Mouse (Mus musculus): ENCODE data around the gene Unc13d. TPM values are rescaled to one million over a fixed set of nuclear protein-coding genes. Genes with fewer than 3 reads are reported as not detected.

The Unc13d gene
- total RNA-seq (2023): 10 to 100 TPM; 47.4 to 55.6 TPM

DNA sequence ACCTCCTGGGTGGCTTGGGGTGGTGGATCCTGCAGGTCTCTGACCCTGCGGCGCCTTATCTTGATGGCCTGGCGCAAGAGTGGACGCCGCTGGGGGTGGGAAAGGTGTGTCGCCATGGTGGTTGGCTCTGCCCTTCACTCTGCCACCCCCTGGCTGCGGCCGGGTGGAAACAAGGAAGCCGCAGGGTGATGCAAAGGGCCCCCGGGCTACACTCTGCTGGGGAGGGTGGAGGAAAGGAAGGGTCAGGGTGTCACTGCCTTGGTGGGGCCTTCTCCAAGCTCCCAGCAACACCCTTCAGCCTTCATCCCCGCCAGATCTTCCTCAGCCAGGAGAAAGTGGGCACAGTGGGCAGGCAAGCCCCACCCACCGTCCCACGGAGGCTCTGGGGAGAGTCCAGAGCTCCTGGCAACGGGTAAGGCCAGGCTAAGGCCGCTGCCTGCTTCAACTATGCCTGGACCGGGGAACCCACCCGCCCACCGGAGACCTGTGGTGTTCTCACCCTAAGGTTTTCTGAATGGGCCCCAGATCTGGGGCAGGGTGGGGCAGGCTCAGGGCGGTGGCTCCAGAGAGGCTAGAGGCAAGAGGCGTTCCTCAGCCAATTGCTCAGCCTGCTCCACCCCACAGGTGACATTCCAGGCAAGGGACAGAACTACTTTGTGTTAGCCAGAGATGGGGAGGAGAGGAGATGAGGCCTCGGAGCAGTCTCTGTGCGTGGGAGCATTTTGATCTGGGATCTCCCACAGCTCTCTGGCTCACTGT, at the start of gene Unc13d:
Gene Unc13d, minus strand, starts transcription at position 516 of the 759 bp plus-strand sequence.

GRCm38 (mm10) chr11:116086258-116087193, 8.8 kb upstream of the Unc13d start, which contains the start of gene Wbp2:
Wbp2 (minus strand) TSS chr11:116086995.

DNA sequence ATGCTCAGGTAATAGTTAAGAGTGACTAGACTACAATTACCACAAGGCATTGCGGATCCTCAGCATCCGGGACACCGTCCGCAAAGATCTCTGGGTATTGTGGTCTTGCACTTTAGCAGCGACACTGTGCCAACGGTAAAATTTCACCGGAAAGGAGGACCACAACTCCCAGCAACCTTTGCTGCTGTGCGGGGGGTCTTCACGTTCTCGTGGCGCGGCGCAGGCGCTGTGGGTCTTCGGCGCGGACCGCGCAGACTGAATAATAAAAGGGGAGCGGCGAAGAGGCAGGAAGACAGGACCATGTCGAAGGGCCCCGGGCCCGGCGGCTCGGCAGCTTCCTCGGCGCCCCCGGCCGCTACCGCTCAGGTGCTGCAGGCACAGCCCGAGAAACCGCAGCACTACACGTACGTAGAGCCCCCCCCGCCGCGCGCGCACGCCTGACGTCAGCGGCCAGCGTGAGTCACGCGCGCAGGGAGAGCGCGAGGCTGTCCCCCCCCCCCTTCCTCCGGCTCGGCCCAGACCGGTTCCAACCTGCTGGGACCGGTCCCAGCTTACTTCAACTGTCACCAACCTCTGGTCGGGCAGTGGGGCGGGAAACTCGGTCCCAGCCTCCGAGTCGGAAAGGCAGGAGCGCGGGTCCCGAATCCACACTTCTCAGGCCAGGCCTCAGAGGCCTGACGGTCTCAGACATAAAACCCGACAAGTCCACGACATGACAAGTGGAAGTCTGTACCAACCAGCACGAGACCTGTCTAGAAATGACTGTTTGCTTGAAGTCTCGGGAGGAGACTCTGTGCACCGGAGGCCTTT, 47.5 kb downstream of the Unc13d start, which contains the start of gene Unk:
Gene Unk, plus strand, starts transcription at position 235 of the 810 bp plus-strand sequence.

GRCm38 (mm10) chr11:116027756-116028155, 50.0 kb downstream of the Unc13d start, which contains the start of gene H3f3b:
H3f3b (minus strand) TSS chr11:116027962.

DNA sequence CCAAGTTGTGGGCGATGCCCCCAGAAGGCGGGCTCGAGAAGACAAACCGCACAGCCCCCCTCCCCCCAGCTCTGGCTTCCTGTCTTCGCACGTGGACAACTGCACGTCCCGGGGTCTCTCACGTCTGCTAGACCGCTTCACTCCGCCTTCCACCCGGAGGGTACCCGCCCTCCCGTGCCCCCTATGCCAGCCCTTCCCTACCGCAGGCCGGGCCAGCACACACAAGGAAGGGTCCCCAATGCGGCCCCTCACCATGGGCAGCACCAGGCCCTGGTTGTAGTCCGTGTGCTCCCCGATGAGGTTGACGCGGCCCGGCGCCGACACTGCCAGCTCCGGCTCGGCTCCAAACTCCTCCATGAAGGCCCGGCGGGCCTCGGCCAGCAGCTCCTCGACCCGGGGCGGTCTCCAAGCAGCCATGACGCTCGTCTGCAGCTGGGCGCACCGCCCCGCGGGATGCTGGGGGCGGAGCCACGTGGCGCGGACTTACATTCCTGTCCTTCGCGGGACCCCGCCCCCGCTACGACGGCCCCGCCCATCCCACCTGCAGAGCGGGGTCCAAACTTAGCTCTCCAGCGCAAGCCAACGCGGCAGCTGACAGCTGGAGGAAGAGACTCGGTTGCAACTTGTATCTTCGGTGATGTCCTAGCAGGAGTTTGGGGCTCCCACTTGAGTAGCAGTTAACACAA, 65.4 kb downstream of the Unc13d start, which contains the start of gene Galk1:
Gene Galk1, minus strand, starts transcription at position 458 of the 686 bp plus-strand sequence.

Other genes starting within 250 kb of the Unc13d start
- gene Myo15b, start 219.6 kb downstream of the Unc13d start, total RNA-seq (2023): not detected
- 10 to 100 TPM; 22.9 to 25.2 TPM for gene Smim5, start 178.0 kb downstream of the Unc13d start, total RNA-seq (2023)
- 1 to 10 TPM; 2.4 to 5.0 TPM for gene Smim6, start 165.9 kb downstream of the Unc13d start, total RNA-seq (2023)
- 10 to 100 TPM; 25.9 to 34.3 TPM for gene Sap30bp, start 144.7 kb downstream of the Unc13d start, total RNA-seq (2023)
- gene Recql5, start 144.5 kb downstream of the Unc13d start, total RNA-seq (2023): 10 to 100 TPM; 23.9 to 26.2 TPM
- 1 to 10 TPM in 1 of 2 experiments, not detected in 1; 1.6 TPM for gene Itgb4, start 103.3 kb downstream of the Unc13d start, total RNA-seq (2023)
- 10 to 100 TPM in 1 of 2 experiments, 1 to 10 TPM in 1; 9.6 to 10.4 TPM for gene Galk1, start 65.2 kb downstream of the Unc13d start, total RNA-seq (2023)
- 1,000 to 10,000 TPM; 3,280 to 3,497 TPM for gene H3f3b, start 50.0 kb downstream of the Unc13d start, total RNA-seq (2023)
- 10 to 100 TPM; 32.3 to 41.4 TPM for gene Unk, start 47.6 kb downstream of the Unc13d start, total RNA-seq (2023)
- 100 to 1,000 TPM; 155 to 164 TPM for gene Wbp2, start 9.0 kb upstream of the Unc13d start, total RNA-seq (2023)
- 10 to 100 TPM; 13.8 to 15.7 TPM for gene Trim47, start 49.2 kb upstream of the Unc13d start, total RNA-seq (2023)
- gene Trim65, start 53.2 kb upstream of the Unc13d start, total RNA-seq (2023): 10 to 100 TPM; 28.0 to 31.9 TPM
- 10 to 100 TPM; 27.5 to 28.3 TPM for gene Mrpl38, start 60.9 kb upstream of the Unc13d start, total RNA-seq (2023)
- 10 to 100 TPM; 16.6 to 20.0 TPM for gene Fbf1, start 90.2 kb upstream of the Unc13d start, total RNA-seq (2023)
- gene Ten1, start 120.9 kb upstream of the Unc13d start, total RNA-seq (2023): 10 to 100 TPM; 44.9 to 53.1 TPM
- gene Acox1, start 121.1 kb upstream of the Unc13d start, total RNA-seq (2023): 10 to 100 TPM; 42.6 to 47.8 TPM
- gene Evpl, start 160.1 kb upstream of the Unc13d start, total RNA-seq (2023): not detected
- gene Srp68, start 196.3 kb upstream of the Unc13d start, total RNA-seq (2023): 10 to 100 TPM; 46.5 to 50.4 TPM
- not detected for gene Galr2, start 203.0 kb upstream of the Unc13d start, total RNA-seq (2023)
- gene Exoc7, start 229.3 kb upstream of the Unc13d start, total RNA-seq (2023): 10 to 100 TPM; 31.6 to 50.9 TPM

All from monocyte, adult 59 days (primary cell).